Mouse (Mus musculus) intestine, embryonic 16.5 days (tissue): ENCODE measurements around the gene Zfp618. TPM values are rescaled to one million over a fixed set of nuclear protein-coding genes. Genes with fewer than 3 reads are reported as not detected.

Experiments
- ATAC-seq: fragments of 200-750 bp; cut with Nextera tagmentation; 2 replicates; pipeline ENCODE4 v1.8.0; 2017; ENCODE audit warnings: moderate TSS enrichment, moderate library complexity
- H3K27ac ChIP-seq: fragments of 300-500 bp; sonication (generic); 2 replicates; pipeline ENCODE4 v1.5.1; 2014; ENCODE audit warnings: mild to moderate bottlenecking, low read length
- H3K27me3 ChIP-seq: fragments of 300-500 bp; sonication (generic); replicated peaks from 2 replicates; pipeline ENCODE4 v1.6.1; 2014; ENCODE audit warnings: low read length, control low read depth, mixed read lengths; ENCODE audit not compliant: control insufficient read depth, insufficient read depth
- H3K36me3 ChIP-seq: fragments of 300-500 bp; sonication (generic); 2 replicates; pipeline ENCODE4 v1.6.1; 2014; ENCODE audit warnings: low read length, control low read depth; ENCODE audit not compliant: control insufficient read depth, insufficient read depth
- H3K4me1 ChIP-seq: fragments of 300-500 bp; sonication (generic); 2 replicates; pipeline ENCODE4 v1.6.1; 2014; ENCODE audit warnings: low read length, control low read depth, mixed read lengths; ENCODE audit not compliant: control insufficient read depth, insufficient read depth
- H3K4me2 ChIP-seq: fragments of 300-500 bp; sonication (generic); 2 replicates; pipeline ENCODE4 v1.6.1; 2014; ENCODE audit warnings: low read depth, low read length, control low read depth
- H3K4me3 ChIP-seq: fragments of 300-500 bp; sonication (generic); 2 replicates; pipeline ENCODE4 v1.5.1; 2014; ENCODE audit warnings: mild to moderate bottlenecking, low read length
- H3K9ac ChIP-seq: fragments of 300-500 bp; sonication (generic); 2 replicates; pipeline ENCODE4 v1.6.1; 2014; ENCODE audit warnings: low read depth, low read length
- H3K9me3 ChIP-seq: fragments of 300-500 bp; sonication (generic); 2 replicates; pipeline ENCODE4 v1.6.1; 2016; ENCODE audit warnings: low read length, control low read depth; ENCODE audit not compliant: control insufficient read depth
- WGBS: fragments of 180-500 bp; shearing (Covaris S2); extraction: QIAGEN DNeasy Blood & Tissue Kit; methylation state at CpG from one replicate; pipeline ENCODE4 v1.1.7; 2014; 5-methylcytosine and 5-hydroxymethylcytosine counted together
- polyA plus RNA-seq: library from polyadenylated mRNA; unstranded; fragments of >200 nt; fragmentation: Nextera tagmentation; extraction: Ambion mirVana; gene quantifications from 2 replicates; pipeline ENCODE4 v1.2.1, GENCODE M21; 2015

Zfp618 gene
- polyA plus RNA-seq, 1 experiment from 2014 or later: 15.0 TPM

DNA sequence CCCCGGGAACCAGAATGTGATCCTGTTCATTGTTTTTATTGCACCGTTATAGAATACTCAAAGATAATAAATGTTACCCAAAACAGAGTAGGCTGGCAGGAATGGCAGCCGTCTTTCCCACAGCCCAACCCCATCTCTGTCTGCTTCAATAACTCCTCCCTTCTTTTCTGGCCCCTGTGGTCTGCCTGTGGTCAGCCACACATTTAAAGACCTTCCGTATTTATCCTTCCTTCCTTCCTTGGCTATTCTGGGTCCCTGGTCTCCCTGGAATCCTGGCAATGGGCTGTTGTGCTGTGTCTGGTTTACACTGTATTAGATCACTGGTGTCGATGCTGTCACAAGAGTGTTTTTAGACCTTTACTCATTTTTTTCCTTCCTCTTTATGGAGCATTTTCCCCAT is 125.8 kb downstream of the Zfp618 start:
- Histone ChIP-seq H3K36me3 (no peaks in the 10 kb centered on the region; the same call in 1 of the 2 replicates), H3K9me3 (no peaks in the 10 kb centered on the region), H3K4me3 (no peak overlapping the region), H3K4me2 (no peak overlapping the region), H3K4me1 (no peaks in the 10 kb centered on the region), H3K27ac (no peak overlapping the region), H3K27me3 (no peaks in the 10 kb centered on the region), H3K9ac (no peak overlapping the region)
- WGBS: 68% methylated on average over 5 of the region's 5 CpGs
- ATAC-seq: no peak

DNA sequence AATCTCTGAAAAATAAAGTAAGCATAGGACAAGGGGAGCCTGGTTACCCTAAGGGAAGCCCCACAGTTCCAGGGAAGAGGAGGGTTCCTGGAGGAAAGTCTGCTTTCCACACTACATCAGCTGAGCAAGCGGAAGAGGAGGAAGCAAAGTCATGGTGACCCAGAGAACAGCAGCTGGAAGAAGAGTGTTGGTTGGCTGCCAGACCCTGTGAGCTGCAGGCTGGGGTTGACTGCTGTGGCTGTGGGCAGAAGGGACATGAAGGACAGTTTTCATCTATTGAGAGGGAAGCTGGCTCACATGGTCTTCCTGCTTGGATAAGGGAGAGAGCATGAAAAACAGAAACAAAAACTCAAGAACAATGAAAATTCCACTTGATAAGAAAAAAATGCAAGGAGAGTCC is 132.2 kb downstream of the Zfp618 start:
- H3K36me3 ChIP-seq: peaks cover 4% of the 10 kb centered on the region; the same call in 1 of the 2 replicates
- H3K27ac ChIP-seq: no peak overlapping the region
- no peaks in the 10 kb centered on the region for H3K9me3 ChIP-seq
- ATAC-seq: no peak
- H3K4me3 ChIP-seq: no peak overlapping the region
- H3K9ac ChIP-seq: no peak overlapping the region
- no peaks in the 10 kb centered on the region for H3K27me3 ChIP-seq
- H3K4me2 ChIP-seq: no peak overlapping the region
- no peaks in the 10 kb centered on the region for H3K4me1 ChIP-seq
- 82% methylated on average over 1 of the region's 1 CpGs for WGBS

DNA sequence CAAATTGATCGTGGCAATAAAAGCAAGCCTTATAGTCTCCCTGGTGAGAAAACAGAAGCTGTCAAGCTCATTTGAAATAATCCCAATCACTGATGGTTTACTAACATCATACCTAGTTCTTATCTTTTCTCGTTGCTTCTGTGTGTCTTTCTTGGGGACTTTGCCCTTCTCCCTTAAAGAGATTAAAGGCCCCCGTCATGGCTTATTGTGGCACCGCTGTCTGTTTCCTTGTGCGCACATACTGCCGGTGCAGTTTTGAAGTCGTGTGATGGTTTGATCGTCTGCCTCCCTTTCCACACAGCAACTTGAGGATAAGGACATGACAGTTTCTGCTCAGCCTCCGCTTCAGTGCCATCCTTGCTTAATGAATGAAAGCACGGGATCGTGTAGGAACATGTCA is 135.1 kb downstream of the Zfp618 start:
- H3K36me3 ChIP-seq: peaks cover 4% of the 10 kb centered on the region; the same call in 1 of the 2 replicates
- H3K9ac ChIP-seq: no peak overlapping the region
- no peak overlapping the region for H3K4me2 ChIP-seq
- no peak overlapping the region for H3K4me3 ChIP-seq
- H3K4me1 ChIP-seq: no peaks in the 10 kb centered on the region
- H3K27me3 ChIP-seq: no peaks in the 10 kb centered on the region
- peak; percentile 71; the same call in 1 of the 2 replicates for ATAC-seq
- no peaks in the 10 kb centered on the region for H3K9me3 ChIP-seq
- WGBS: 64% methylated on average over 11 of the region's 11 CpGs
- H3K27ac ChIP-seq: no peak overlapping the region

DNA sequence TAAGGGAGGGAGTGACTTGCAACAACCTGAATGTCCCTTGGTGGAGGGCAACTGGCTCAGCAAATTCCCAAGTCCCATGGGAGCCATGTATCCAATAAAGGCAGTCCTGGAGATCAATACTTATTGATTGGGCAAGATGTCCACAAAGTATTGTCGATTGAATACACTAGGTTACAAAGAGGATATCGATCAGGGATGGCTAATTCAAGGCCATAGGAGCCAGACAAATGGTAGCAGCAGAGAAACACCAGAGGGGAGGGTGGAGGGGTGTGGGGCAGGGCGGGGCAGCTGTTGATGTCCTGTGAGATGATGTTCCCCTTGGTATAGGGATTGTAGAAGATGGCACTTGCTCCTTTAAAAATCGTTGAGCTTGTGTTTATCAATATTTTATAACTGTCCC is 136.7 kb downstream of the Zfp618 start:
- Histone ChIP-seq H3K36me3 (no peaks in the 10 kb centered on the region), H3K4me3 (no peak overlapping the region), H3K9me3 (no peaks in the 10 kb centered on the region), H3K27me3 (no peaks in the 10 kb centered on the region), H3K4me1 (no peaks in the 10 kb centered on the region), H3K27ac (no peak overlapping the region), H3K4me2 (no peak overlapping the region), H3K9ac (no peak overlapping the region)
- no peak for ATAC-seq
- 88% methylated on average over 4 of the region's 4 CpGs for WGBS

DNA sequence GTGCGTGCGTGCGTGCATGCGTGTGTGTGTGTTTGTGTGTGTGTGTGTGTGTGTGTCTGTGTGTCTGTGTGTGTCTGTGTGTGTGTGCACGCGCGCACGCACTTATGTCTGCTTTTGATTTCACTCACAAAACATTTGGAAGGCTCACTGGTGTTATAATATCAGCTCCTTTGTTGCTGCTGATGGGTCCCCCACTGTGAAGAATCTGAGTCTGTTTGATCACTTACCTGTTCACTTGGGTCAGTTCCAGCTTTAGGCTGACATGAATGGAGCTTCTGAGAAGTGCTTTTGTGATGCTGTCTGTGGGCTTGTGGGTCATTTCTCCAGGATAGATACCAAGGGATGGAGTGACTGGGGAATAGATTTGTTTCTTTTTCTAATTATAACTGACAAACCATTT is 140.3 kb downstream of the Zfp618 start:
- Histone ChIP-seq H3K27me3 (no peaks in the 10 kb centered on the region), H3K4me1 (no peaks in the 10 kb centered on the region), H3K4me3 (no peak overlapping the region), H3K9me3 (no peaks in the 10 kb centered on the region), H3K4me2 (no peak overlapping the region), H3K36me3 (no peaks in the 10 kb centered on the region), H3K27ac (no peak overlapping the region), H3K9ac (no peak overlapping the region)
- 98% methylated on average over 8 of the region's 8 CpGs for WGBS
- no peak for ATAC-seq

DNA sequence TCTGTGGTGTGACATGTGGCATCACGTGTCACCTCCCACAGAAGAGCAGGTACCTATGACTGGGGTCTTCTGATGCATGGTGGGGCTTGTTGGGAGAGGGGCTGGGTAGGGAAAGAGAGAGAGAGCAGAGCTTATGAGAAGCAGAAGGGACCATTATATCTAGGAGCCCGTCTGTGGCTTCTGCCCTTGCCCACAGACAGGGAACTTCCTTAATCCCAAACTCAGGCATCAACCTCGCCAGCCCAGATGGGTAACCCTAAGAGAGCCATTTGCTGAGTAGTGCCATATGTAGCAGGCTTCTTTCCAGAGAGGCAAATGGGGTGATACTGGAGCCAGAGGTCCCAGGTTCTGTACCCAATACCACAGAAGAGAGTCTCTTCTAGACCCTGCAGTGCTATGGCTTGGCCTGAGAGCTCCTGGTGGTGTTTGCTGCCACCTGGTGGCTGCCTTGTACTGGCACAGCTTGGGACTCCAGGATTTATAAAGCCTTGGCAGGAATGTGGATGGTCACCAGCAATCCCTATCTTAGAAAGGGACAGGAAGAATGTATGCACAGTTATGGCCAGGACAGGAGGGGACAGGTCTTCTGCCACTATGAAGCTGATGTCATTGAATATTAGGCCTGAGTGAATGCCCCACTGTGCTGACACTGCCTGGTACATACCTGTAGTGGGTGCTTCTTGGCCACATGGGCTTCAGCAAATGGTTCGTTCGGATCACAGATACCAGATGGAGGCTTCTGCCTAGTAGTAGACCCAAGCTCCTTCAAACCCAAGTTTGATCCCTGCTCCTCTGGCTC is 153.5 kb downstream of the Zfp618 start:
- H3K27ac ChIP-seq: no peak overlapping the region
- H3K4me1 ChIP-seq: no peaks in the 10 kb centered on the region
- H3K9ac ChIP-seq: no peak overlapping the region
- 84% methylated on average over 5 of the region's 5 CpGs for WGBS
- H3K4me3 ChIP-seq: no peak overlapping the region
- no peaks in the 10 kb centered on the region for H3K27me3 ChIP-seq
- H3K36me3 ChIP-seq: peaks cover 17% of the 10 kb centered on the region
- H3K9me3 ChIP-seq: 0 out of 2 replicates have a peak, but pooled peaks cover 3% of the 10 kb centered on the region
- ATAC-seq: peak; percentile 84
- no peak overlapping the region for H3K4me2 ChIP-seq

DNA sequence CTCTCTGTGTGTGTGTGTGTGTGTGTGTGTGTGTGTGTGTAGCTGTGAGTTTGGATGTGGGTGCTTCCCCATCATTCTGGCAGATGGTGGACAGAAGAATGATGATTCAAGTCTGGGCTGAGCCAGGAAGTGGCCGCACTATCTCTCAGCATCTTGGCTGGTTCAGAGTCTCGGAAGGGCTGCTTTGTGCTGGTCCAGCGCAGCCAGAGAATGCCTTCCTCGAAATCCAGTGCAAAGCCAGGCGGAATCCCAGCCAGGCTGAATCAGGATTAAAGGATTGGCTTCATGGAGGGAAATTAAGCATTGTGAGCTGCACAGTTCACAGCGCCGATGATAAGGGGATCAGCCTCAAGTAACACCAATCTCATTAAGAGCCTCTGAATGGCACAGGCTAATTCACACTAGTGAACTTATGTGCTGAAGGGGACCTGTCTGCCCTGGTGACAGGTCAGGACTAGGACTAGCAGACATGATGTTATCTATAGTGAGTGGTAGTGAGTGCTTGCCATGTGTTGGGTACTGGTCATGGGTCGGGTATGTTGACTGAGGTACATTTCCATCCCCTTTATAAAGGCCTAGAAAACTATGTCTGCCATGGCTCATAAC is 159.6 kb downstream of the Zfp618 start:
- Histone ChIP-seq H3K27me3 (no peaks in the 10 kb centered on the region), H3K4me2 (no peak overlapping the region), H3K4me1 (no peaks in the 10 kb centered on the region), H3K9me3 (0 out of 2 replicates have a peak, but pooled peaks cover 3% of the 10 kb centered on the region), H3K9ac (no peak overlapping the region), H3K4me3 (no peak overlapping the region), H3K36me3 (peaks cover 19% of the 10 kb centered on the region), H3K27ac (no peak overlapping the region)
- 86% methylated on average over 8 of the region's 8 CpGs for WGBS
- no peak for ATAC-seq

DNA sequence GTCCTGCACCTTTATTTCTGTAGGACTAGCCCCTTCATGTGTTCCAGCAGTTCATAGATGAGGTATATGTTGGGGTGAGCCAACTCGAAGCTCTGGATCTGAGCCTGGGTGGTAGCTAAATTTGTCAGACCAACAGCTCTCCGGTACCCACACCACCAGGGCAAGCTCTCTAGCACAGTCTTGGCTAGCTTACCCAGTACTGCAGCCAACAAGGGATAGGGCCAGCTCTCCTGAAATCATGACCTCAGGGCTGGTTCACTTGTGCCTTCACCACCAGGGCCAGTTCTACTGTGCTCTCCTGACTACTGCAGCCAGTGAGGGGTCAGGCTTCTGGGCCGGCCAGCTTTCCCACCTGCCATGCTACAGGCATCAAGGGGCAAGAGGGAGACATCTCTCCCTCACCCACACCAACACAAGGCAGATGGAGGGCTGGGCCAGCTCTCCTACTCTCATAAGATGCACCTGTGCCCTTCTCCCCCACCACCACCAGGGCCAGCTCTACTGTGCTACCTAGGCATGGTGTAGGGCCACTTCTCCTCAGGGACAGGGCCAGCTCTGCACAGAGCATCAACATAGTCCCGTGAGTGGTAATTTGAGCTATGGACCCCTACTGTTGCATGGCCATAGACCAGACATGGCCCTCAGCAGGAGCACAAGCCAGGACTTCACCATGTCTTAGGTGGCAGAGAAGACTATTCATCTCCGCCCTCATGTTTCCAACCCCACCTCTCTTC is 164.7 kb downstream of the Zfp618 start:
- H3K4me2 ChIP-seq: no peak overlapping the region
- no peaks in the 10 kb centered on the region for H3K4me1 ChIP-seq
- no peaks in the 10 kb centered on the region for H3K9me3 ChIP-seq
- H3K36me3 ChIP-seq: peaks cover 15% of the 10 kb centered on the region; the same call in 1 of the 2 replicates
- ATAC-seq: no peak
- no peak overlapping the region for H3K4me3 ChIP-seq
- H3K27ac ChIP-seq: no peak overlapping the region
- H3K27me3 ChIP-seq: no peaks in the 10 kb centered on the region
- WGBS: 98% methylated on average over 5 of the region's 5 CpGs
- no peak overlapping the region for H3K9ac ChIP-seq

DNA sequence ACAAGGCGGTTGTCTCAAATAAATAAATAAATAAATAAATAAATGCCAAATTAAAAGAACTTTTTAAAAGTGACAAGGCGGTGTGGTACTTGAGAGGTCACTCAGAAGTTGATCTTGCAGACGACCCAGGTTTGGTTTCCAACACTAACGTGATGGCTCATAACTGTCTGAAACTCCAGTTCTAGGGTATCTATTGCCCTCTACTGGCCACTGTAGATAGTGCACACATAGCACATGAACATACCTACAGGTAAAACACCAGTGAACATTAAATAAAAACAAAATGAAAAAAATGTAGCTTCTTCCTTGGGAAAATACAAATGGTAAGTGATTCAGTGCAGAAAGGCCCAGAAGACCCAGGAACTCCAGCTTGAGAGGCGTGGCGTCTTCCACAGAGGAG is 181.9 kb downstream of the Zfp618 start:
- 94% methylated on average over 6 of the region's 6 CpGs for WGBS
- H3K4me3 ChIP-seq: no peak overlapping the region
- H3K36me3 ChIP-seq: no peaks in the 10 kb centered on the region
- no peaks in the 10 kb centered on the region for H3K4me1 ChIP-seq
- no peaks in the 10 kb centered on the region for H3K9me3 ChIP-seq
- no peak overlapping the region for H3K9ac ChIP-seq
- H3K4me2 ChIP-seq: no peak overlapping the region
- no peaks in the 10 kb centered on the region for H3K27me3 ChIP-seq
- H3K27ac ChIP-seq: no peak overlapping the region
- no peak for ATAC-seq
